Mouse (Mus musculus) forebrain, embryonic 11.5 days (tissue): ENCODE data around the gene Ppp2r3d. TPM values are rescaled to one million over a fixed set of nuclear protein-coding genes. Genes with fewer than 3 reads are reported as not detected.
A peak's percentile ranks its signal among the peaks of the same experiment; 100 is the strongest.

Source experiments
- ATAC-seq: fragments of 200-750 bp; cut with Nextera tagmentation; replicated peaks from 2 replicates; pipeline ENCODE4 v1.8.0; 2017; ENCODE audit warnings: moderate TSS enrichment; ENCODE audit not compliant: low FRiP score
- DNase-seq: peaks from one replicate; pipeline ENCODE4 v3.0.0-alpha.2; 2017; ENCODE audit warnings: low spot score
- H3K27ac ChIP-seq: fragments of 300-500 bp; sonication (generic); 2 replicates; pipeline ENCODE4 v1.5.1; 2014; ENCODE audit warnings: low read depth, low read length
- H3K27me3 ChIP-seq: fragments of 300-500 bp; sonication (generic); 2 replicates; pipeline ENCODE4 v1.6.1; 2014; ENCODE audit warnings: mild to moderate bottlenecking, low read length, mixed read lengths; ENCODE audit not compliant: control insufficient read depth, insufficient read depth
- H3K36me3 ChIP-seq: fragments of 300-500 bp; sonication (generic); 2 replicates; pipeline ENCODE4 v1.6.1; 2014; ENCODE audit warnings: mild to moderate bottlenecking, low read length, moderate library complexity, mixed read lengths; ENCODE audit not compliant: control insufficient read depth, insufficient read depth
- H3K4me1 ChIP-seq: fragments of 300-500 bp; sonication (generic); replicated peaks from 2 replicates; pipeline ENCODE4 v1.6.1; 2014; ENCODE audit warnings: low read length, mixed read lengths; ENCODE audit not compliant: control insufficient read depth, insufficient read depth
- H3K4me2 ChIP-seq: fragments of 300-500 bp; sonication (generic); 2 replicates; pipeline ENCODE4 v1.6.1; 2014; ENCODE audit warnings: low read depth, mild to moderate bottlenecking, low read length, moderate library complexity, mixed read lengths; ENCODE audit not compliant: severe bottlenecking
- H3K4me3 ChIP-seq: fragments of 300-500 bp; sonication (generic); 2 replicates; pipeline ENCODE4 v1.5.1; 2014; ENCODE audit warnings: low read depth, low read length
- H3K9ac ChIP-seq: fragments of 300-500 bp; sonication (generic); 2 replicates; pipeline ENCODE4 v1.6.1; 2014; ENCODE audit warnings: low read length
- H3K9me3 ChIP-seq: fragments of 300-500 bp; sonication (generic); 2 replicates; pipeline ENCODE4 v1.6.1; 2016; ENCODE audit warnings: low read length, mixed read lengths; ENCODE audit not compliant: control insufficient read depth
- WGBS: fragments of 180-500 bp; shearing (Covaris S2); extraction: QIAGEN DNeasy Blood & Tissue Kit; methylation state at CpG from one replicate; pipeline ENCODE4 v1.1.7; 2014; 5-methylcytosine and 5-hydroxymethylcytosine counted together
- polyA plus RNA-seq: library from polyadenylated mRNA; unstranded; fragments of >200 nt; fragmentation: Nextera tagmentation; extraction: Ambion mirVana; gene quantifications from 2 replicates; pipeline ENCODE4 v1.2.1, GENCODE M21; 2014

Gene Ppp2r3d
- polyA plus RNA-seq, 1 experiment from 2014 or later = 163 TPM

DNA sequence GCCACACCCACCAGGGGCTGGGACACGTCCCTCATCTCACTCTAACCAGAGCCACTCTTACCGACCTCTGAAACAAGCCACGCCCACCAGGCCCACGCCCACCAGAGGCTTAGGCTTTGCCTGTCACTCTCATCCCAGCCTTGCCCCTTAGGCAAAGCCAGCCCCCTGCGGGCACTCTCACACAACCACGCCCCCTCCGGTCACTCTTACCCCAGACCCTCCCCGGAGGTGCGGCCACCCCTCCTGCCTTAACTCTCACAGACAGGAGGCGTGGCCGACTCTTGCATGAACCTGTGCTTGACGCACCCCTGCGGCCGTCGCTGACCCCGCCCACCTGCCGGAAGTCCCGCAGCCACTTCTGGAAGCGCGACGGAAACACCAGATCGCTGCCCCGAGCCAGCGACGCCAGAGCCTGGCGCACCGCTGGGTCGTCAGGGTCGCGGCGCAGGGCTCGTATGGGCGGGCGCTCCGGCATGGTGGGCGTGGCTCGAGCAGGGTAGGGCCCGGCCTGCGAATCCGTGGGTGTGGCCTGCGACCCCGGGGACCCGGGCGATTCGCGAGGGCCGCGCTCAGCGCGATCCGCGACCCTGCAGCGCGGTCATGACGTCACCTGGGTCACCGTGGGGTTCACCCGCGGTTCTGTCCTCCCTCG, 53.7 kb downstream of the Ppp2r3d start:
- H3K4me1 ChIP-seq = no peaks in the 10 kb centered on the region
- H3K9ac ChIP-seq = peak overlapping the region; percentile 75
- H3K9me3 ChIP-seq = no peaks in the 10 kb centered on the region
- ATAC-seq (peak; percentile 69), DNase-seq (peak; percentile 96)
- no peaks in the 10 kb centered on the region for H3K36me3 ChIP-seq
- peak overlapping the region; percentile 96 for H3K27ac ChIP-seq
- H3K4me3 ChIP-seq = peak overlapping the region; percentile 65
- no peaks in the 10 kb centered on the region for H3K27me3 ChIP-seq
- H3K4me2 ChIP-seq = peak overlapping the region; percentile 66
- WGBS = under 1% methylated on average over 59 of the region's 59 CpGs

DNA sequence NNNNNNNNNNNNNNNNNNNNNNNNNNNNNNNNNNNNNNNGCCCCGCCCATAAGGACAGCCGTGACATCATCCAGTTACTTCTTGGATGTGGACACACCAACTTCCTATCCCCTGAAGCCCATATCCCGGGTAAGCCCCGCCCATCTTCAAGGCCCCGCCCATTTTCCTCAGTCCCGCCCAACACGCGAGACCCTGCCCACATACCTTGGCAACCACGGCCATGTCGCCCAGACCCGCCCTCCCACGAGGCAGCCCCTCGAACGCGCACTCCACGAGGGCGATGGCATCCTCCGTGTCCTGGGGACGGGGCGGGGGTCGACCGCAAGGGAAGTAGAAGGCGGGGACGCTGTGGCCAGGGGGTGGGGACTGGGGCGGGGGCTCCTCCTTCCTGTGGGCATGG, 54.3 kb downstream of the Ppp2r3d start:
- peak overlapping the region; percentile 96 for H3K27ac ChIP-seq
- no peaks in the 10 kb centered on the region for H3K9me3 ChIP-seq
- H3K4me1 ChIP-seq = no peaks in the 10 kb centered on the region
- H3K36me3 ChIP-seq = no peaks in the 10 kb centered on the region
- H3K4me2 ChIP-seq = peak overlapping the region; percentile 66
- 1% methylated on average over 21 of the region's 25 CpGs for WGBS
- no peaks in the 10 kb centered on the region for H3K27me3 ChIP-seq
- ATAC-seq (peak; percentile 2; the same call in 1 of the 2 replicates), DNase-seq (no peak)
- peak overlapping the region; percentile 75; the same call in 1 of the 2 replicates for H3K9ac ChIP-seq
- H3K4me3 ChIP-seq = peak overlapping the region; percentile 65

DNA sequence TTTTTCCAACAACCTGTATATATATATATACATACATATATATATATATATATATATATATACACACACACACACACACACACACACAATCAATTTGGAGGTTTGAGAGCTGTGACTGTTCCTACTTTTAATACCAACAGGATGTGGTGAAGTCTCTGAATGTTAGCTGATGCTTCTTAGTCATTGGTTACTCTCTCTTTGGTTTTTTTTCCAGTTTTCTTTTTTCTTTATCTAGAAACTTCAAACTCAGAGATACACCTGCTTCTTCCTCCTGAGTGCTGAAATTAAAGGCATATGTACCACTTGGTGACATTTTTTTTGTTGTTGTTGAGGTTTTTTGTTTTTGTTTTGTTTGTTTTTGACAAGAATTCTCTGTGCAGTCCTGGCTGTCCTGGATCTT, 63.8 kb downstream of the Ppp2r3d start:
- Histone ChIP-seq H3K9me3 (no peaks in the 10 kb centered on the region), H3K27me3 (no peaks in the 10 kb centered on the region), H3K9ac (no peak overlapping the region), H3K4me1 (no peaks in the 10 kb centered on the region), H3K36me3 (no peaks in the 10 kb centered on the region), H3K27ac (no peak overlapping the region), H3K4me3 (no peak overlapping the region), H3K4me2 (no peak overlapping the region)
- no peak for ATAC-seq
- no peak for DNase-seq

DNA sequence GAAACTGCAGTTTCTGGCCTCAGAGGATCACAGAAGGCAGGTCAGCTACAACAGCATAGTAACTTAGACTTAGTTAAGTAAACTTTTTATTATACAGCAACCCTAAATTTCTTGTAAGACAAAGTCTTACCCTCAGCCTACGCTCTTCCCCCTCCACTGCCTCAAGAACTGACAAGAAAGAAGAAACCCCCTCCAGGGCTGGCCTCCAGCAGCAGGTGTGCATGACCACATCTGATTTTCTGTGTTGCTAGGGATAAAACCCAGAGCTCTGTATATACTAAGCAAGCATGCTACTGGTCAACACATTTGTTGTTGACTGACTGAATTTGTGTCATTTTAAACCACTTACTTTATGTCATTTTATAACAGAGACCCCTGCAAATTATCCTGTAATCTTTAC, 65.1 kb downstream of the Ppp2r3d start:
- no peak for DNase-seq
- no peaks in the 10 kb centered on the region for H3K4me1 ChIP-seq
- H3K36me3 ChIP-seq = no peaks in the 10 kb centered on the region
- no peak for ATAC-seq
- WGBS = 64% methylated on average over 1 of the region's 1 CpGs
- H3K9ac ChIP-seq = no peak overlapping the region
- no peak overlapping the region for H3K4me3 ChIP-seq
- no peaks in the 10 kb centered on the region for H3K9me3 ChIP-seq
- H3K4me2 ChIP-seq = no peak overlapping the region
- H3K27ac ChIP-seq = no peak overlapping the region
- no peaks in the 10 kb centered on the region for H3K27me3 ChIP-seq

DNA sequence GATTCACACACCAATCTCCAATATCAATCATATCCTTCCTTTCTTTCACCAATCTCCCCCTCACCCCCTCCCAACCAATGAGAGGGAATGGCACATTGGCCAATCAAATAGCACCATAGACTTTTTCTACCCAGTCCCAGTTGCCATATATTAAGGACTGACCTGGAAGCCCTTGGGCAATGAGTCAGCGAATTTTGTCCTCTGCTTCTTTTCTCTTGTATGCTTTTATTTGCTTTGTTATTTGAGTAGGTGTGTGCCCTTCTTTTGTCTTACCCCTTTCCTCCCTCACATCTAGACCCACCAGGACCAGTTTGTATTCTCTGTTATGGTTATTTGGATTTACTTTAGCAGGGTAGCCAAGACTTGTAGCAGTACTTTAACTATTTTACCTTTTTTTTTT, 68.1 kb downstream of the Ppp2r3d start:
- 79% methylated on average over 1 of the region's 1 CpGs for WGBS
- ATAC-seq (no peak), DNase-seq (no peak)
- Histone ChIP-seq H3K27ac (no peak overlapping the region), H3K4me1 (no peaks in the 10 kb centered on the region), H3K27me3 (no peaks in the 10 kb centered on the region), H3K9ac (no peak overlapping the region), H3K9me3 (no peaks in the 10 kb centered on the region), H3K36me3 (no peaks in the 10 kb centered on the region), H3K4me3 (no peak overlapping the region), H3K4me2 (no peak overlapping the region)

Other genes starting within 250 kb of the Ppp2r3d start
- gene 2010315B03Rik, start 164.2 kb downstream of the Ppp2r3d start, polyA plus RNA-seq = 6.9 and 9.4 TPM in 2 replicates
- gene Gm21836, start 16.9 kb upstream of the Ppp2r3d start, polyA plus RNA-seq = not detected in 2 replicates